Mouse (Mus musculus) embryo, embryonic 11 days (tissue): Measurements from ENCODE around the gene Sec62.

ENCODE experiments used
- DNase-seq: peaks from one replicate; pipeline ENCODE4 v3.0.0-alpha.2; 2015

Sec62 gene

DNA sequence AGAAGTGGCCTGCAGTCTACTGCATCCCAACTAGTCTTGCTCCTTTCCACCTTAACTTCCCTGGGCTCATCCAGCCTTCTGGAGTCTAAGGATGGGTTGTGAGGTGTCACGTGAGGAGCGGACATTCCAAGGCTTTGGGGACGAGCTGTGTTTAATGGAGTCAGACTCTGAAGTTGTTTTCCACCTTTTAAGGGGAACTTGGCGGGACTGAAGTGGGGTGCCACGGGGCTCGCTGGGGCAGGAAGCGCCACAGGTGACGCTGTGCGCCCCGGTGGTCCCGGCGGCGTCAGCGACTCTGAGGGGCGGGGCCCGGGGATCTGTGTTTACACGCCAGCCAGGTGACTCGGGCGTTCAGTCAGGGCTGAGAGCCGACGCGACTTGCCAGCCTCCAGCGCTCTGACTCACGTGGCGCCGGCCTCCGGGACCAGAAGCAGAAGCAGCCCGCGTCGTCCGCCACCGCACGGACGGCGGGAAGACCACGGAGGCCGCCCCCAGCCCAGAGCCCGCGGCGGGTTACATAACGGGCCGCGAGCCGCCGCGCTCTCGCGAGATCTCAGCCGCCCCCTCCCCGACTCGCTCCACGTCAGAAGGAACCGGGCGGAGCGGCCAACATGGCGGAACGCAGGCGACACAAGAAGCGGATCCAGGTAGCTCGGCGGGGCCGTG is at the start of gene Sec62:
Sec62 (plus strand) TSS at position 139 of the 666 bp plus-strand sequence.
- DNase-seq = peak; percentile 96

- DNase-seq = no peak
Measured at GRCm38 (mm10) chr3:30742891-30743290, 49.8 kb upstream of the Sec62 start.

DNA sequence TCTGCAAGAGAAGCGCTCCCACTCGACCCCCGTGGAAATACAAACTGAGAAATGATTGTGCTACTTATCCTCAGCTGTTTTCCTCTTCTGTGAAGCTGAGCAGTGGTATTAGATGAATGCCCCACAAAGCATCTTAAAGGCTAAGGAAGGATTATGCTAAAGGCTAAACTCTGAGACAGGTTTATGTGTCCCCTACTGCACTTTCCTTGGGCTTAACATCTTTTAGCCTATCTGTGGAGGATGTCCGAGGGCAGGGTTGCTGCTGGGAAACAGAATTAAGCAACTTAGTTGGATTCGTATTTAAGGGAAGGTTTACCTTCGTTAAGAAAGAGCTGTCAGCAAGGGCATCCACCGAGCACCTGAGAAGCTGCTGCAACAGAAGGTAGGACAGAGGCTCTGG is 46.7 kb upstream of the Sec62 start, which contains the start of gene Samd7:
Samd7 (plus strand) TSS at position 288 of the 400 bp plus-strand sequence.
- no peak for DNase-seq

- no peak for DNase-seq
Measured at GRCm38 (mm10) chr3:30748316-30748715, 44.4 kb upstream of the Sec62 start.

DNA sequence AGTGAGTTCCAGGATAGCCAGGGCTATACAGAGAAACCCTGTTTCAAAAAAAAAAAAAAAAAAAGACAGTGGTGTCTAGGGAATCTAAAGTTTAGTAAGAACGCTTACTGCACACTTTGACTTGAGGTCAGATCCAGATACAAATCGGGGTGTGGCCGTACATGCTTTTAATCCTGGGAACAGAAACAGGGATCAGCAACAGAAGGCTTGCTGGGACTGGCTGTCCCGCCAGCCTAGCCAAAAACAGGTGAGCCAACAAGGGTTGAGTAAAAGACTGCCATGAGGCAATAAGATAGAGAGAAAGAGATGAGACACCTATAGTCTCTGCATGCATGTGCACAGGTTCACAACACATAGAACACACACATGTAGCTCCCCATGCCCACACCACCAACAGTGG is 38.0 kb upstream of the Sec62 start:
- DNase-seq = no peak

DNA sequence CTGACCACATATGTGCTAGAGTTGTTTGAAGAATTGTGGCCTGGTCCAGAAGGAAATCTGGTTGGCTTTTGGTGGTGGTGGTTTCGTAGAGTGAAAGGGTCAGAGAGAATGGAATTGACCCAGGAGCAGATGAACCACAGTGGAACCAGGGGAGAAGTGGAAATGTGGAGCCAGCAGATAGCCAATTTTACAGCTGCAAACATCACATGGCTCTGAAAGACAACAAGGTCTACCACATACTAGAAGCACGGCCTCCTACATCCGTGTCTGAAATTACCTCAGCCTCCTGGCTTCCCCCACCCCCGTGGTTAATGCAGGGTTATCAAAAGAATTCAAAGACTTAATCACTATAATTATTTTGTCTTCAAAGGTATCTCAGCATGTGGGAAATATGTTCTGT is 27.8 kb upstream of the Sec62 start:
- DNase-seq = no peak

DNA sequence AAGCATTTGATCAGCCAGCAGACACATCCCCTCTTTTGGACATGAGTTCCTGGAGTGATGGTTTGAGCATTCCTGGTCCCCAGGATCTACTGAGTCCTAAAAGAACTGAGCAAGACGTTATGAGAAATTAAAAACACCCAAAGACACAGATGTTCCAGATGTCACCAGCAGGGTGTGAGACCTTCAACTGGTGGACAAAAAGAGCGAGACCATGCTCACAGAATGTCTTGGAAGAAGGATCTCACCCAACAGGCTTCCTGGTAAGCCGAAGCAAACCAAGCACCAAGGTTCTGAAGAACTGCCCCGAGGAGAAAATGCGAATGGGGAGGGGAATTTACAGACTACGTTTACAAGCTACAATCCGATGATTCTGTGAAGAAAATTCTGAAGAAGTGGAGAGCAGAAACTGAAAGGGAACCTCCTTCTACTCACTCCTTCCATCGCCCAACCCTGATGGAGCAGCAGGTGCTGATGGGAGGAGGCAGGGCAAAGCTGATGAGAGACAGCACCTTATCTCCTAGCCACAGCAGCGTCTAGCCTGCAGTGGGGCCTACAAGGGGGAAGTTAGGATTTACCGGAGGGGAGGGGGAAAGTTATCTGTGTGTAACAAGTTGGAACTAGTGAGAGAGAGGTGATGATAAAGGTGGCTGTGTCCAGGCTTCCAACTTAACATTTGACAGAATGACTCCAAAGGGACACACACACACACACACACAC is 27.2 kb upstream of the Sec62 start:
- DNase-seq = peak; percentile 7

DNA sequence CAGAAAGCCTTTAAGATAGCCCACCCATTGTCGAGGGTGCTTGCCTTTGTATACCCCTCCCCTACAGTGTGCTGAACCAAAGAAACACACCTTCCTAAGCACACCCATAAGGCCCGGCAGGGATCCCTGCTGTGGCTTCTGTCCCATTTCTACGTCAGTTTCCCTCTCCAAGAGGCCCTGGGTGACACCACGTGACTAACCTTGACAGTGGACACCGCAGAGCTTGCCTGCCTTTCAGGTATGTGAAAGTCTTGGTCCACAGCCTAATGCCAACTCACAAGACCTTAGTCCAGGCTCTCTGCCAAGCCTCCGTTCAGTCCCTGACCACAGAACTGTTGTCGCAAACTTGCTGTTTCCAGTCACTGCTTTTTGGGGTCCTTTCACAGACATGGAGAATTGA is 26.5 kb upstream of the Sec62 start:
- no peak for DNase-seq

- no peak for DNase-seq
Measured at GRCm38 (mm10) chr3:30767271-30767670, 25.4 kb upstream of the Sec62 start.

DNA sequence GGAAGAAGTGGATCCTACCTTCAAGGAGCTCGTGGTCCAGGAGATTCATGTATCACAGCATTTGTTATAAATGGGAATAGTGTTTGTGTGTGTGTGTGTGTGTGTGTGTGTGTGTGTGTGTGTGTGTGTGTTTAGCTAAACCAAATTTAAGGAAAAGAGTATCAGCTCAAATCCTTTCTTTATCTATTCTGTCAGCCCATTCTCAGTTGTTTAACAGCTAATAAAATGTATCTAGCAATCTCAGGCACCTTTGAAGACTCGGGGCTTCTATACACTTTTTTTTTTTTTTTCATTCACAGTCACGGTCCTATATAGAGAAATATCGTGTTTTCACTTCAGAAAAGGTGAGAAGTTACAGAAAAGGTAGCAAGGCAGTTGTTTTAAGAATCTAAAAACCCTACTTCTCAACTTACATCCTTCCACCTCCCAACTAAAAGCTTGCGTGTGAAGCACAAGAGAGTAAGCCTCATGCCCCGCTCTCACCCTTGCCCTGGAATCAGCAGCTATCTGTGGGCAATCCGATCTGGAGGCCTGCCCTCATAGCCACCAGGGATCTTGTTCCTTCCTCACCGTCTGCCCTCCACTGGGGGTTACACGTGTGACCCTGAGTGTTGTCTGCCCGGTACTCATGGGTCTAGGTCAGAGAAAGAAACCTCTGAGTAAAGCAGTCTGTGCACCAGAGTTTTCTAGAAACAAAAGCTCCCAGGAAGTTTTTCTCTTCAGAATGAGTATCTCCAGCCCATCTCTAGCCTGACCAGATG is 22.7 kb upstream of the Sec62 start:
- DNase-seq = no peak

DNA sequence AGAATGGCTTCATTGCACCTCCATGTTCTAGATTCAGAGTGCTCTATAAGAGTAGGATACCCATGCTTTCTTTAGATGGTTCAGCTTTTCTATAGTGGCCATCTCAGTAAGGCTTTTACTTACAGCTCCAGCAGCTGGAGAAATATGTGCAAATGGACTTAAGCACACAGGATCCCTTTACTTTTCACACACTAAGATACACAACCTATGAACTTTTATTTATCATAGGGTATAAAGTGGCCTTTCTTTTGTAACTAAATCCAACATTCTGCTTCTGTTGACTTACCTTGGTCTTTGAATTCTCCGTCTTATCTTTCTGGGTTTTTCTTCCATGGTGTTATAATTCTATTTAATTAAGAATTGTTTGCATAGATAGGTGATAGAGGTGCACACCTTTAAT is 21.1 kb upstream of the Sec62 start:
- DNase-seq = no peak

DNA sequence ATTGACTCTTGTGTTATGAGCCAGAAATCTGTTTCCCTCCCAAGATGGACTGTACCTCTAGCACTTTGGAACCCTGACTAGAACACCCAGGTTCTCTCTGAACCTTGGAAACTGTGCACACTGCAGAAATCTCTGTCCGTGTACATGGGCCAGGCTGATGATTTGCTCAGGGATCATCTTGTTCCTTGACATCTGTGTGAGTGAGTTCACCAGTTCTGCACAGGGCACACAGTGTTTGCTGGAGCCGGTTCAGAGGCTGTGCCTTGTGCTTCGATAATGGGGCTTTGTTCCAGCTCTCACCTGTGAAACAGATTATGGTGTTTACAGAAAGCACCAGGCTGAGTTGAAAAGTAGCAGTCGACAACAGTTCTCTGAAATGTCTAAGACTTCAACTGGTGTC is 20.0 kb upstream of the Sec62 start:
- DNase-seq = no peak

GRCm38 (mm10) chr3:30774677-30775076 is 18.0 kb upstream of the Sec62 start:
- no peak for DNase-seq

GRCm38 (mm10) chr3:30777984-30778383 is 14.7 kb upstream of the Sec62 start:
- no peak for DNase-seq

DNA sequence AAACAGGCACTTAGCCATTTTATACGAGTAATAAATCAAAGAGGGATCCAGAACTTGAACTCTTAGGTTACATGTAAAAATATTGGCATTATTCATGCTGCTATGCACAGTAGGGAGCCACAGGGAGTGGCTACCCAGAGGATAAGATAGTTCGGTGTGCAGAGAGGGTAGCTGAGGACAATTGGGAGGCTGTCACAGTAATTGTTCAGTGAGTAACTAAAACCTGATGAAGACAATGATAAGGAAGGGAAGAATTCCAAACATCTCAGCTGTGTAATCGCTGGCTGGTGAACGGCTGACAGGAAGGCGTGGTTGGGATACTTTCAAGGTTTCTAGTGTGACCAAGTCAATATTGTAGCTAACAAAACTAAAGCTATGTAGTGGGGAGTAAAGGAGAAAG is 4.1 kb upstream of the Sec62 start:
- DNase-seq = no peak

- peak; percentile 51 for DNase-seq
Measured at GRCm38 (mm10) chr3:30793403-30794221, 937 bp downstream of the Sec62 start.

DNA sequence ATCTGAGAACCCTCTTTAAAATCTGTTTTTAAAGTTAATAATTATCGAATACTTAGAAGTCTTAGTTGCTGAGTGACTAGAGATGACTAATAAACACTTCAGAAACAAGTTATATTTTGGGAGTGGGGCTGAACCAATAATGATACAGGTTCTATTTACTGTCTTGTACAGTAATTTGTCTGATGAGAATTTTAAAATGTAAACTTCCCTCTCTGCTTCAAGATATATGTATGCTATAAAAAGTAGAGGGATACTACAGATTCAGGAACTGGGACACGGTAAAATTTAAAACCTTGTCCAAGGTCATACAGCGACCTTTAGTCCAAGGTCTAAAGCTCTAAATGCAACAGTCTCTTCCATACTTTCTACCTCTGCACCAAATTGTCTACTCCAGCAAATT is 9.5 kb downstream of the Sec62 start:
- no peak for DNase-seq

DNA sequence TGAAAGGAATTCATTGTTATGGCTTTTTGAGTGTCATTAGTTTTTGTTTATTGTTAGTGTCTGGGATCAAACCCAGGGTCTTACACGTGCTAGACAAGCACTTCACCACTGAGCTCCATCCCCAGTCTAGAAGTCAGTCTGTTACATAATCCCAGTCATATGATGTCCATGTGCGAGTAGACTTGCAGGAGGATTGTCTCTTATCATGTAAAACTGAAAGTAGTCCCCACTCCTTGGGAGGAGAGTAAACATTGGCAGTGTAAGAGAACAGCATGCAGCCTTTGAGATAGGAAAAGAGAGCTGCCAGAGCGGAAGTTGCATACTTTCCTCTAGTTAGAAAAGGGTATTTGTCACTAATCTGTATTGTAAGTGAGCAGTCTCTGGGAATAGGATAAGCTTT is 20.2 kb downstream of the Sec62 start:
- no peak for DNase-seq

DNA sequence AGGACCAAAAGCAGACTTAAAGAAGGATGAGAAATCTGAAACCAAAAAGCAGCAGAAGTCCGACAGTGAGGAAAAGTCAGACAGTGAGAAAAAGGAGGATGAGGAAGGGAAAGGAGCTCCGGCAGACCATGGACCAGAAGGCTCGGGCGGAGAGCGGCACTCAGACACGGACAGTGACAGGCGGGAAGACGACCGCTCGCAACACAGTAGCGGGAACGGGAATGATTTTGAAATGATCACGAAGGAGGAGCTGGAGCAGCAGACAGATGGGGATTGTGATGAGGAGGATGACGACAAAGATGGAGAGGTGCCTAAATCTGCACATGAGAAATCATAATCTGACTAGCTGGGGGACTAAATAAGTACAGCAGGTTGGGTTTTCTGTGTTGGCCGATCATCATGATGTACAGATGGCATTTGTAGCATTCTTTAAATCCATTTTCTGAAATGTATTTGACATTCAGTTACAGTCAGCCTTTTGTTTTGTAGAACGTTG is 26.0 kb downstream of the Sec62 start:
- no peak for DNase-seq

GRCm38 (mm10) chr3:30822163-30822562 is 29.5 kb downstream of the Sec62 start:
- no peak for DNase-seq

GRCm38 (mm10) chr3:30826069-30826468 is 33.4 kb downstream of the Sec62 start:
- no peak for DNase-seq

GRCm38 (mm10) chr3:30831848-30832606 is 39.4 kb downstream of the Sec62 start:
- DNase-seq = no peak
